Mouse (Mus musculus) MEL (cell line): ENCODE results near the gene Tmem100. TPM values are rescaled to one million over a fixed set of nuclear protein-coding genes. Genes with fewer than 3 reads are reported as not detected.

Experiments
- DNase-seq: peaks from one replicate; pipeline ENCODE4 v3.0.0; 2011; ENCODE audit warnings: low read depth, low spot score
- H3K27ac ChIP-seq: 2 replicates; pipeline ENCODE4 v1.5.1; 2012; ENCODE audit warnings: low read depth, mild to moderate bottlenecking, control low read depth, low read length, moderate library complexity; ENCODE audit not compliant: control insufficient read depth
- H3K27me3 ChIP-seq, 2 experiments: fragments of 150-350 bp in 1 of 2; sonication (generic) in 1 of 2; 2 replicates each; pipeline ENCODE4 v1.6.1; 2012; ENCODE audit warnings: low read length in 2 of 2, mild to moderate bottlenecking in 2 of 2, improper control_type of control experiment in 1 of 2, moderate library complexity in 1 of 2; ENCODE audit not compliant: insufficient read depth in 2 of 2, control insufficient read depth in 1 of 2
- H3K36me3 ChIP-seq, 2 experiments: 2 replicates each; pipeline ENCODE4 v1.6.1; 2012 to 2014; ENCODE audit warnings: low read length in 2 of 2, improper control_type of control experiment in 1 of 2, inconsistent platforms in 1 of 2, mild to moderate bottlenecking in 1 of 2; ENCODE audit not compliant: insufficient read depth in 2 of 2, control insufficient read depth in 1 of 2
- H3K4me1 ChIP-seq, 2 experiments: fragments of 150-350 bp in 1 of 2; sonication (generic) in 1 of 2; 2 replicates each; pipeline ENCODE4 v1.6.1; 2012; ENCODE audit warnings: low read length in 2 of 2, improper control_type of control experiment in 1 of 2, mild to moderate bottlenecking in 1 of 2; ENCODE audit not compliant: insufficient read depth in 2 of 2, control insufficient read depth in 1 of 2
- H3K4me3 ChIP-seq, 2 experiments: fragments of 150-350 bp in 1 of 2; sonication (generic) in 1 of 2; 2 replicates each; pipeline ENCODE4 v1.5.1; 2012; ENCODE audit warnings: low read depth in 2 of 2, low read length in 2 of 2, mild to moderate bottlenecking in 2 of 2, moderate library complexity in 2 of 2, control low read depth in 1 of 2, improper control_type of control experiment in 1 of 2; ENCODE audit not compliant: control insufficient read depth in 1 of 2, insufficient read depth in 1 of 2
- H3K79me2 ChIP-seq: 2 replicates; pipeline ENCODE4 v1.6.1; 2012; ENCODE audit warnings: mild to moderate bottlenecking, low read length, moderate library complexity; ENCODE audit not compliant: control insufficient read depth, poor library complexity, insufficient read depth
- H3K9ac ChIP-seq: 2 replicates; pipeline ENCODE4 v1.6.1; 2012; ENCODE audit warnings: low read depth, mild to moderate bottlenecking, control low read depth, low read length, moderate library complexity; ENCODE audit not compliant: control insufficient read depth, poor library complexity, severe bottlenecking
- H3K9me3 ChIP-seq: fragments of 150-350 bp; sonication (generic); replicated peaks from 2 replicates; pipeline ENCODE4 v1.6.1; 2012; ENCODE audit warnings: mild to moderate bottlenecking, low read length, improper control_type of control experiment, moderate library complexity; ENCODE audit not compliant: insufficient read depth
- BHLHE40 ChIP-seq: IDR thresholded peaks from 2 replicates; pipeline ENCODE4 v1.6.1; 2012; ENCODE audit warnings: low read depth, mild to moderate bottlenecking, inconsistent platforms, low read length, improper control_type of control experiment, borderline replicate concordance
- CTCF ChIP-seq, 3 experiments: IDR thresholded peaks in 2 of 3; conservative IDR thresholded peaks in 1 of 3; 2 replicates each; pipeline ENCODE4 v1.5.1; 2011 to 2012; ENCODE audit warnings: low read length in 3 of 3, low read depth in 2 of 3, mild to moderate bottlenecking in 2 of 3, improper control_type of control experiment in 1 of 3, inconsistent platforms in 1 of 3, mixed read lengths in 1 of 3, moderate library complexity in 1 of 3; ENCODE audit not compliant: control insufficient read depth in 1 of 3, insufficient read depth in 1 of 3, poor library complexity in 1 of 3, severe bottlenecking in 1 of 3
- E2F4 ChIP-seq: IDR thresholded peaks from 2 replicates; pipeline ENCODE4 v1.6.1; 2011; ENCODE audit warnings: low read depth, low read length, improper control_type of control experiment, borderline replicate concordance
- ELF1 ChIP-seq: IDR thresholded peaks from 2 replicates; pipeline ENCODE4 v1.6.1; 2014; ENCODE audit warnings: low read depth, mild to moderate bottlenecking, inconsistent platforms, low read length, improper control_type of control experiment, moderate library complexity
- EP300 ChIP-seq, 2 experiments: IDR thresholded peaks; 2 replicates each; pipeline ENCODE4 v1.6.1; 2011; ENCODE audit warnings: improper control_type of control experiment in 2 of 2, low read length in 2 of 2, low read depth in 1 of 2, mild to moderate bottlenecking in 1 of 2
- ETS1 ChIP-seq: IDR thresholded peaks from 2 replicates; pipeline ENCODE4 v1.6.1; 2012; ENCODE audit warnings: low read depth, mild to moderate bottlenecking, inconsistent platforms, low read length, improper control_type of control experiment, moderate library complexity
- GATA1 ChIP-seq: IDR thresholded peaks from 2 replicates; pipeline ENCODE4 v1.6.1; 2011; ENCODE audit warnings: low read depth, low read length, improper control_type of control experiment
- HCFC1 ChIP-seq: IDR thresholded peaks from 2 replicates; pipeline ENCODE4 v1.6.1; 2012; ENCODE audit warnings: low read depth, mild to moderate bottlenecking, inconsistent platforms, low read length, improper control_type of control experiment, moderate library complexity
- JUND ChIP-seq: IDR thresholded peaks from 2 replicates; pipeline ENCODE4 v1.6.1; 2011; ENCODE audit warnings: low read depth, mild to moderate bottlenecking, improper control_type of control experiment, low read length
- KAT2A ChIP-seq: conservative IDR thresholded peaks from 2 replicates; pipeline ENCODE4 v1.6.1; 2012; ENCODE audit warnings: low read depth, low read length, improper control_type of control experiment, inconsistent platforms
- MAFK ChIP-seq: IDR thresholded peaks from 2 replicates; pipeline ENCODE4 v1.6.1; 2011; ENCODE audit warnings: low read depth, mild to moderate bottlenecking, low read length, improper control_type of control experiment, borderline replicate concordance
- MAX ChIP-seq: IDR thresholded peaks from 2 replicates; pipeline ENCODE4 v1.6.1; 2011; ENCODE audit warnings: low read length, improper control_type of control experiment
- MEF2A ChIP-seq: IDR thresholded peaks from 2 replicates; pipeline ENCODE4 v1.6.1; 2014; ENCODE audit warnings: low read depth, mild to moderate bottlenecking, inconsistent platforms, low read length, improper control_type of control experiment; ENCODE audit not compliant: poor library complexity, insufficient replicate concordance, severe bottlenecking; ENCODE audit errors: extremely low read depth
- MYC ChIP-seq: IDR thresholded peaks from 2 replicates; pipeline ENCODE4 v1.6.1; 2011; ENCODE audit warnings: low read depth, mild to moderate bottlenecking, low read length, improper control_type of control experiment, moderate library complexity
- NELFE ChIP-seq: IDR thresholded peaks from 2 replicates; pipeline ENCODE4 v1.6.1; 2011; ENCODE audit warnings: low read depth, low read length, improper control_type of control experiment
- POLR2AphosphoS2 ChIP-seq: IDR thresholded peaks from 2 replicates; pipeline ENCODE4 v1.6.1; 2011; ENCODE audit warnings: low read length, improper control_type of control experiment
- POLR2AphosphoS5 ChIP-seq: IDR thresholded peaks from 2 replicates; pipeline ENCODE4 v1.6.1; 2012; ENCODE audit warnings: low read depth, borderline replicate concordance, mild to moderate bottlenecking, inconsistent platforms, low read length, moderate library complexity, mixed read lengths
- RAD21 ChIP-seq: IDR thresholded peaks from 2 replicates; pipeline ENCODE4 v1.6.1; 2011; ENCODE audit warnings: mild to moderate bottlenecking, low read depth, low read length, improper control_type of control experiment
- TCF12 ChIP-seq: IDR thresholded peaks from 2 replicates; pipeline ENCODE4 v1.6.1; 2014; ENCODE audit warnings: low read depth, mild to moderate bottlenecking, inconsistent platforms, low read length, improper control_type of control experiment, moderate library complexity
- USF2 ChIP-seq, 2 experiments: IDR thresholded peaks; 2 replicates each; pipeline ENCODE4 v1.6.1; 2011 to 2012; ENCODE audit warnings: improper control_type of control experiment in 2 of 2, low read length in 2 of 2, borderline replicate concordance in 1 of 2, inconsistent platforms in 1 of 2, low read depth in 1 of 2, mild to moderate bottlenecking in 1 of 2; ENCODE audit not compliant: insufficient read depth in 1 of 2
- ZC3H11A ChIP-seq: IDR thresholded peaks from 2 replicates; pipeline ENCODE4 v1.6.1; 2012; ENCODE audit warnings: low read depth, mild to moderate bottlenecking, inconsistent platforms, low read length, improper control_type of control experiment
- ZKSCAN1 ChIP-seq: IDR thresholded peaks from 2 replicates; pipeline ENCODE4 v1.6.1; 2012; ENCODE audit warnings: low read depth, mild to moderate bottlenecking, inconsistent platforms, low read length, improper control_type of control experiment, moderate library complexity
- ZNF384 ChIP-seq: IDR thresholded peaks from 2 replicates; pipeline ENCODE4 v1.6.1; 2012; ENCODE audit warnings: low read depth, mild to moderate bottlenecking, inconsistent platforms, low read length, improper control_type of control experiment
- polyA plus RNA-seq, 2 experiments: library from polyadenylated mRNA; stranded (reverse) in 1 of 2; unstranded in 1 of 2; fragments of >175 nt in 1 of 2; fragments of >200 nt in 1 of 2; gene quantifications; 2 replicates each; pipeline versions ENCODE4 v1.2.1 to v1.2.4; 2012; ENCODE audit warnings: low replicate concordance in 2 of 2, low read depth in 1 of 2; ENCODE audit not compliant: insufficient read length in 2 of 2, insufficient read depth in 1 of 2, missing spikeins in 1 of 2
- total RNA-seq: library from RNA; depleted of rRNA; stranded (reverse); fragments of 300-350 nt; gene quantifications from 2 replicates; pipeline ENCODE4 v1.2.3, GENCODE M21; 2012

Tmem100 gene
- total and polyA plus RNA-seq, 3 experiments, result not detected

DNA sequence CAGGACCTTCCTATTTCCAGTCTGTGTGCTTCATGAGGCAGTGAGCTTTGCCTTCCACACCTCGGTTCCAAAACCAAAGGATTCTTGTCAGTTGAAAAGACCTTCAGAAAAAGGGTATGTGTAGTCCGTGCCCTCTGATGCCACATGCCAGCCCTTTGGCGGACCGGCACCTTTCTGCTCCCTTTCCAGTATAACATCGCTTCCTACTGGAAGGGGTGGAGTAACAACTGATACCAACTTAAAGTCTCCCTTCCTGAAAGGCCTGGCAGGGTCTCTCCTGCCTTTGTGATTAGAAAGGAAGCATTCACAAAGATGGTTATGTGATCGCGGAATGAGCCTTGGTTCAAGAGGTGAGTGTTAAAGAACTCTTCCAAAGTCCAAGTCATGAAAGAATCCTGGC lies 19.9 kb downstream of the Tmem100 start:
- no peak for DNase-seq
- H3K36me3 ChIP-seq, result no peaks in the 10 kb centered on the region
- peaks cover 5 to 11% of the 10 kb centered on the region in 2 experiments for H3K27me3 ChIP-seq
- H3K4me3 ChIP-seq, result no peak overlapping the region
- TF ChIP-seq POLR2AphosphoS5 (no peak), POLR2AphosphoS2 (no peak), HCFC1 (no peak), MEF2A (no peak), TCF12 (no peak), JUND (no peak), RAD21 (no peak), MAFK (no peak), NELFE (no peak), ELF1 (no peak), ZNF384 (no peak), USF2 (IDR thresholded peaks at IDR 0.05; ENCODE audit: borderline replicate concordance in 1 of 2, insufficient read depth in 1 of 2, low read depth in 1 of 2, low read length in 2 of 2) (no peak), ZKSCAN1 (no peak), E2F4 (no peak), GATA1 (no peak), EP300 (IDR thresholded peaks at IDR 0.05; ENCODE audit: low read depth in 1 of 2, low read length in 2 of 2) (no peak), BHLHE40 (no peak), ETS1 (no peak)
- H3K79me2 ChIP-seq, result no peaks in the 10 kb centered on the region
- H3K27ac ChIP-seq, result no peak overlapping the region
- H3K9me3 ChIP-seq, result no peaks in the 10 kb centered on the region
- H3K9ac ChIP-seq, result no peak overlapping the region
- no peaks in the 10 kb centered on the region for H3K4me1 ChIP-seq

DNA sequence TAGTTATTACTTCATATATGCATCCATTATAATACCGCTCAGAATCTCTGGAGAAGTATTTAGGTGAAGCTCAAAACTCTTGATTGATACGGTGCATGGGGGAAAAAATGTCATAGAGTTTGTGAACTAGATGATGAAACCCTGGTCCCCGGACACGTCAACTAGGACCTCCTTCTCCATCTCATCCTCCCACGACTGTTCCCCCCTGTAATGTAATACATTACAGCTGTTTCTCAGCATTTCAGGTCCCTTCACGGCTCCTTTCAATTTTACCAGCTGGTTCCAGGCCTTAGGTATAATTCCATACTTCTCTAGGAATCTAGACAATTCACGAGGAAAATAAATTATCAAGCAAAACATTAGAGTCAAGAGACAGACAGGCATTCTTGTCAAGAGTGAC lies 22.6 kb downstream of the Tmem100 start:
- H3K4me1 ChIP-seq, result no peaks in the 10 kb centered on the region
- no peaks in the 10 kb centered on the region for H3K79me2 ChIP-seq
- H3K36me3 ChIP-seq, result no peaks in the 10 kb centered on the region
- no peaks in the 10 kb centered on the region for H3K9me3 ChIP-seq
- H3K27ac ChIP-seq, result no peak overlapping the region
- H3K27me3 ChIP-seq, result peaks cover 0 to 5% of the 10 kb centered on the region in 2 experiments; a peak in 1 of 4 replicates
- H3K4me3 ChIP-seq, result no peak overlapping the region
- TF ChIP-seq MAFK (no peak), USF2 (IDR thresholded peaks at IDR 0.05; ENCODE audit: borderline replicate concordance in 1 of 2, insufficient read depth in 1 of 2, low read depth in 1 of 2, low read length in 2 of 2) (no peak), CTCF (IDR thresholded peaks at IDR 0.05 in 2 of 3, conservative IDR thresholded peaks at IDR 0.05 in 1 of 3; ENCODE audit: control insufficient read depth in 1 of 3, insufficient read depth in 1 of 3, low read depth in 2 of 3, low read length in 3 of 3, poor library complexity in 1 of 3, severe bottlenecking in 1 of 3) (no peak), MYC (no peak), ZC3H11A (no peak), ELF1 (no peak), GATA1 (no peak), KAT2A (no peak), MAX (no peak), E2F4 (no peak)
- no peak for DNase-seq
- no peak overlapping the region for H3K9ac ChIP-seq
